Mouse (Mus musculus): Measurements from ENCODE around the gene Gm11634.

The Gm11634 gene

GRCm38 (mm10) chr11:101556954-101557353, 42.1 kb downstream of the Gm11634 start:
- DNase-seq = no peak

GRCm38 (mm10) chr11:101556541-101556940, 42.5 kb downstream of the Gm11634 start:
- no peak for DNase-seq

GRCm38 (mm10) chr11:101553354-101553930, 45.6 kb downstream of the Gm11634 start:
- DNase-seq = peak in 1 of 2 experiments; percentile 16

GRCm38 (mm10) chr11:101552476-101553300, 46.4 kb downstream of the Gm11634 start:
- peak; percentile 95 to 97 for DNase-seq

- DNase-seq = peak; percentile 94 to 95
These were observed 47.1 kb downstream of the Gm11634 start, which contains the start of the genes Brca1 and Nbr1 for GRCm38 (mm10) chr11:101551751-101552475. TSS of gene Brca1 (minus strand) at chr11:101551955. TSS of gene Nbr1 (plus strand) at chr11:101552149.

- no peak for DNase-seq
These were observed 50.5 kb downstream of the Gm11634 start for GRCm38 (mm10) chr11:101548526-101548925.

GRCm38 (mm10) chr11:101544132-101544531, 54.9 kb downstream of the Gm11634 start:
- DNase-seq = no peak
